Mouse (Mus musculus): Measurements from ENCODE around the gene Traf3.

- TF ChIP-seq POLR2A (IDR thresholded peaks at IDR 0.05; ENCODE audit: insufficient read depth, low read depth, low read length) (no peak), EP300 (IDR thresholded peaks at IDR 0.05; ENCODE audit: insufficient read depth, low read depth, low read length) (no peak)
Observed at GRCm38 (mm10) chr12:111151422-111152156, 14.6 kb upstream of the Traf3 start.
